Mouse (Mus musculus) heart, postnatal 25 days (tissue): ENCODE measurements at regions not wholly inside any gene's neighbourhood (a gene's known extent, or its start where the extent isn't known, plus 50 kb on each side); places are given as distances from the start of the nearest gene placed in this dataset.

Source experiments
- DNase-seq: peaks from one replicate; pipeline ENCODE4 v3.0.0; 2022; ENCODE audit warnings: low spot score
- intact Hi-C: fragments of 180-260 bp; cut with DNase I; formaldehyde crosslinking; loops from one replicate; pipeline ENCODE4 v1.15.1; 2025

DNA sequence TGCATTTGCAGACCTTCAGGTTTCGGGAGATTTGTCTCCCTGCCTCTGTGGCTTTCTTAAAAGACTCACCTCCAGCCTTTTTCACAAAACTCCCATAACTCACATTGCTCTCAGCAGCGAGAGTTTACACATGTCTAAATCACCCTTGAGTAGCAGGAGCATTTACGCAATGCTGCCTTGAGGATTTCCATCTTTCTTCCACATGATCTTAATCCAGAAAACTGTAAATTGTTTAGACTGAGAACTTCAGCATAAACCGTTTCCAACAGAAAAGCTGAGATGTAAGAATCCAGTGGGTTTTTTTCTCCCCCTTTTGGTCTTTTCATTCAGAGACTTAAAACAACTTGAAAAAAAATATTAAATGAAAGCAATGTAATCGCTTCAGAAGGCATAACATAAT is 336.5 kb downstream of the Efnb2 start:
- no peak for DNase-seq
- intact Hi-C loops: no loop called here

DNA sequence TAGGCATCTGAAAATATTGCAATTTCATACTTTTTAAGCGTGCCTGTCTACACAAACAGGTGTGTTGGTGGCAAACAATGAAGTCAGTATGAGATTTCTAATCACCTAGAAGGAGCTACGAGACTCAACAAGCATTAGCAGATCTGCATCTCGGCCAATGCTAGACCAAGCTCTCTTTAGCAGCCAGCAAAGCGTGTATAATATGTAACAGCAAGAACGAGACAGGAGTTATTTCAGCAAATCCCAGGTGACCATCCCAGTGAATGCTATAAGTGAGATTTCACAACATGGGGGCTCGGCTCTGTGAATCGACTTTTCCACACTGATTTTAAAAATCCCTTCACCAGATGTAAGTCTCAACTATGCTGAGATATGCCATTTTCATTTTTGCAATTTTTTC is 352.8 kb downstream of the Efnb2 start:
- no peak for DNase-seq
- intact Hi-C loops: no loop called here

DNA sequence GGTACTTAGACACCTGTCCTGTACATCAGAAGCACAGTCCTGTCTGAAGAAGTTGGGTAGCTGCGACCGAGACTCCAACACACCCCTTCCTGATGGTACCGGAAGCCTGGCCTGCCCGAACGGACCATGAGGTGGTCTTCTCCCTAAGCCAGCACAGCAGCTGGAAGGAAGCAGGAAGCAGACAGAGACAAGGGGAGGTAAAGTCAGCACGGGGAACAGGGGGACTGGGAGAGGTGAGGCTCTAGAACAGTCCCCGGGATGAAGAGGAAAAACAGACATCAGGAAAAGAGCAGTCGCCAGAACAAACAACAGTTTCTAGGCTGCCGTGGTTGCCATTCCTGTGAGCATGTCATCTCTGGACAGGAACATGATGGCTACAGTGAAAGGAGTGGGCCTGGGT is 353.6 kb downstream of the Efnb2 start:
- intact Hi-C loops: no loop called here
- no peak for DNase-seq

DNA sequence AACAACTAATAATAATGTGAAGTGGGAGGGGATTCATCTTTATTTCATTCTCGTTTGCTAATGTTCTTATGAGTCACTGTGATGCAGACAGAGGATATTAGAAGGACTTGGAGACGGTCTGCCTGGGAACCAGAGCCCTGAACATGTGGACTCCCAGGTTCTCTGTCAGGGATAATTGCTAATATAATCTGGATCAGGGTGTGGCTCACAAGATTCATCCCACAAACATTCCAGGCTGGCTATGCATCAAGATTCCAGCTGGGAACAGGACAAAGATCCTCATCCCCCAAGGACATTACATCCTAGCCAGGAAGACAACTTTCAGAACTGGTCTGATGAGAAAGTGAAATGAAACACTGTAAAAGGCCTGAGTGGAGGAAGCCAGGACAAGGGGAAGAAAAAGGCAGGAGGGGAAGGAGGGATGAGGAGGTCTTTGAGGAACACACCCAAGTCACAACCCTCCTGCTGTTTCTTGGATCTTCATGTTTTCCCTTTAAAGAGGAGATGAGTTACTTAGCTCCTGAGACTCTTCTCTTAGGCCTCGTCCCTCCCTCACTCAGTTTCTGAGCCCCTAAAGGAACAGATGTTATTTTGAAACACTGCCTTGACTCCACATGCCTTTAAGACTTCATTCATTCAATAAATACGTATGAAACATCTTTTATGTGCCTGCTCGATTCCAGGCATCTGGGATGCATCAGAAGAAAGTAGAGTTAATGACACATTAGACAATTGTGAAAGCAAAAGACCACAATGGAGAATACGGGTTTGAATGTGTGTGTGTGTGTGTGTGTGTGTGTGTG is 360.9 kb downstream of the Efnb2 start:
- intact Hi-C loops: no loop called here
- DNase-seq: no peak

DNA sequence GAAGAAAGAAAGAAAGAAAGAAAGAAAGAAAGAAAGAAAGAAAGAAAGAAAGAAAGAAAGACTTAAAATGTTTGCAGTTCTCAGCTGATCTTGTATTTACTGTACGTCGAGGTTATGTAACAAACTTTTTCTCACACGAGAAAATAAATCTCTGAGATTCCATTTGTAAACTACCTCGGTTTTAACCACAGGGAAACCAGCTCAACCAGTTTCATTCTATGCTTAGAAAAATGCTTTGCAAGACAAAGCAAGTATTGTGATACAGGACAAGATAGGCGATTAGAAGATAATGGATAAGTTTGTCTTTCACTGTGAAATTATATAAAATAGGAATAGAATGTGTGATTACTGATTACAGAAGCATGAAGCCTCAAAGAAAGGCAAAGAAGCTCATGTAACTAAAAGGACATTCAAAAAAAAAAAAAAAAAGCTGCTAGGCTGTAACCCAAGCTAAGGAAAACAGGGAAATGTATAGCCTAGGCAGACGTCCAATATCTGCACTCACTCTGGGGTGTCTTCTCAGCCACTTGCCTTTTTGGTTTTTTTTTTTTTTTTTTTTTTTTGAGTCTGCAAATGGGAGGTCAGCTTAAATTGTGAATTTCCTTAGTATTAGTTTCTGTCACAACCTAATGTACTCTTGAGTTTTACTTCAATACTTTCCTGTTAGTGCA is 368.3 kb downstream of the Efnb2 start:
- DNase-seq: no peak
- intact Hi-C loops: no loop called here

DNA sequence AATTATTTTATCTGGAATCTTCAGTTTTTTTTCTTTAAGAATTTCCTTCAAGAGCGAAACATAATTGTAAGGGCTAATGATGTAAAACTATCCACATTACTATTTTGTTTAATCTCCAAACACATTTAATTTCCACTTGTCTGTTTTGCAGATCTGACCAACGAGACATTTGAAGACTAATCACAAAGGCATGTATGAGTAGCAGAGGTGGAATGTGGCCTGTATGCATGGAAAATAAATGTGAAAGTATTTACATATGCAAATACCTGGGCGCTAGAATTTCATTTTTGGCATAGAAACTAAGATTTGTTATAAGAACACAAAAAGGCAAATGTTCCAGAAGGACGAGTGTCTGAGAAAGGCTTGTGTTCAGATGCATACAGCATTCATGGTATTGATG is 375.2 kb downstream of the Efnb2 start:
- DNase-seq: no peak
- intact Hi-C loops: no loop called here

DNA sequence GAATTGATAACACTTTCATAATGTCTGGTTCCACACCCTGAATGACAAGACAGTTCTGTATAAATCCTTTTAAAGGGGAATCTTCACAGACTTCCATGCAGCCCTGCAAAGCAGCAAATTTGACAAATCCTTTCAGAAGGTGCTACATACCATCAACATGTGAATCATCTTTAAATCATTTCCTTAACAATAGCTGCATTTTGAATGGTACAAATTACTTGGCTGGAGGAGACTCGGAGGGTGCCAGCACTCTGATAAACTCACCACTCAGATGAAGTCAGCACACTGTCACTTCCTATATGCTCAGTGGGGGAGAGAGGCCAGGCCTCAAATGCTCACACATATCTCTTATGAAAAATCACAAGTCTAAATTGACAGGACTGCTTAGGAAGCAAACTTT is 386.1 kb downstream of the Efnb2 start:
- intact Hi-C loops: no loop called here
- no peak for DNase-seq

DNA sequence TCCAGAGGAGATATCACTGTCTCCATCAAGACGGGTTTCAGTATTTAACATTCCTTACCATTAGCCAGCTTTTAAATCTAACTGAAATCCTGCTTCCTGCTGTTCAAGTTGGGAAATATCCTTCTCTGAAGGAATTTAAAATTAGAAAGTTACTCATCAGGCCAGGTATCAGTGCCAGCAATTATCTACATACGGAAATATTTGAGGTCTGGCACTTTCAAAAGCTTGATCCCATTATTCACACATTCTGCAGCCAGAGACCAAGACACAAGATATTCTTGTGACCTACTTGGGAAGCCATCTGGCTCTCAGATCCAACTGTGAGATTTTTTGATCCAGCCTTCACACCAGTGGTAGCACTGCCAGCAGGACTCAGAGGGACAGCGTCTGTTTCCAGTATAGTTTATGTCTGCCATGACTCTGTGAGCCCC is 386.8 kb downstream of the Efnb2 start:
- DNase-seq: no peak
- intact Hi-C loops: no loop called here

DNA sequence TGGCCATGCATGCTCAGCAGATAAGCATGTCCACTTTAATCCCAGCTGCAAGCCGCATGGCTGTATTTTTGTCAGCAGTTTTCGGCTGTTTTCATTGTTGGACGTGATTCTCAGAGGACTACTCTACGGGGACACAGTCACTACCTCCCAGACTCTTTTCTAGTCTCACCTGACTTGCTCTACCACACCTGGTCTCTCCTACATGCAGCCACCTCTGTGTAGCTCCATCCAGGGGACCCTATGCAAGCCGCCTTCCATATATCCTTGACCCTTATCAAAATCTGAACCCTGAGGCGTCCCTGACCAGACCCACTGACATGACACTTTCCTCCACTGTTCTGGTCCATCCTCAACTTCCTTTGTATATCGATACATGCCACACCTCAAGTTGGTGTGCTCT is 402.2 kb downstream of the Efnb2 start:
- no peak for DNase-seq
- intact Hi-C loops: no loop called here

DNA sequence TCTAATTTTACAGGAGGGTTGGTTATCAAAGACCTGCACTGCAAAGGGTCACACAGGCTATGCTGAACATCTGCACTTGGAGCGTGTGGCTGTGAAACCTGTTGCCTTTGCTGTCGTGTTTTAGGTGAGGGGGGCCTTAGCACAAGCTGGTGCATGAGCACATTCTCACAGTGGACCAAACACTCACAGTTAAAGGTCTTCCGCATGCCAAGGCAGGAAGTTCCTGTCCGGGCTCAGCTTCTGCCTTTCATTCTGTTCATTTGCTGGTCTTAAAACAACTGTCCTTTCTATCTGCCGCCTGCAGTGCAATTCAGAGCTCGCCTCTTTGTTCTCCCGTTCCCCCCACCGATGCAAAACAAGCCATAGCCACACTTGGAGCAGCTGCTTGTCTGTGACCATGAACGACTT is 402.8 kb downstream of the Efnb2 start:
- intact Hi-C loops: no loop called here
- no peak for DNase-seq

DNA sequence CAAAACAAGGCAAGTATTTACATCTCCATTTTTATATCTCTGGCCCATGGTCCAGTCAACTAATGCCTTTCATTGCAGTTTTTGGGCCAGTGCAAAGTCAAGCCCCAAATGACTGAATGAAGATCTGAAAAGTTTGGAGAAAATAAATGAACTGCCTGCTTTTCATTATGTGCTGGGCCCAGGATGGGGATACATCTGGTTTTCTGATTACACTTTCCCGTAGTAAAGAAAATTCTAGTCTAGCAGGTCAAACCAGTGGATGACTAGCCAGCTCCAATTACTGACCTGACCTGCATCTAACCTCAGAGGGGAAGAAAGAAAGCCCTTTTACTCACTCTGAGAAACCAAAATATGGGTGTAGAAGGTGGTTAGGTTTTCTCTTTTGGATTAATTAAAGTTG is 404.7 kb downstream of the Efnb2 start:
- DNase-seq: no peak
- intact Hi-C loops: no loop called here

DNA sequence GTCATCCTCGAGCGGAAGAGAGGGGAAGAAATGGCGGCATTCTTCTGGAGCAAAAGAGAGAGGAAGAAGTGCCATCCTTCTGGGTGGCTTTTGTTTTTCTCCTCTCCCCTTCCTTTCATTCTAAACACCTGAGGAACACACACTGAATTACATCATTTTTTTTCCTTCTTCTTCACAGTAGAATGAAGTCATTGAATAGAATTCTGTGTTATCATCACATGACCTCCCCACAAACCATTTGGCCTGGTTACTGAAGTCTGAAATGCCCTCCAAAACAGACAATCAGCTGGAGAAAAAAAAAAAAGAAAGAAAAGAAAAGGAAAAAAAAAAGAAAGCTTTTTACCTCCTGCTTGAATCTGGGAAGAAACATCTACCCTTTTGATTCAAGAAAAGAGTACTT is 406.6 kb downstream of the Efnb2 start:
- intact Hi-C loops: no loop called here
- no peak for DNase-seq

DNA sequence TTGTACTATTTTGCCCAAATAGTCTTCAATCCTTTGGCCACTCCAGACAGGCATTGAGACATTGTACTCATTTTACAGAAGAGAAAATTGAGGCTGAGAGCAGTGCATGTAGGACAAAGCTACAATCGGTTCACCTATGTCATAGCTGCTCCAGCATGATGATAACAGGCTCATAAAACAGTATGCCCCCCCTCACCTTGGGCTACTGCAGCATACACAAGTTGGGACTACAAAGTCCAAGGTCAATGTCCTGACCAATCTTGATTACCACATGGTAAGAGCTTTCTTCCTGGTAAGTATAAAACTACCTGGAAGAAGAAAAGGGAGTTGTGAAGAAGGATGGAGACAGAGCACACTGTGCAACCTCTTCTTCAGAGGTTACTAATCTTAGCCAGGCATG is 416.4 kb downstream of the Efnb2 start:
- intact Hi-C loops: no loop called here
- DNase-seq: no peak

DNA sequence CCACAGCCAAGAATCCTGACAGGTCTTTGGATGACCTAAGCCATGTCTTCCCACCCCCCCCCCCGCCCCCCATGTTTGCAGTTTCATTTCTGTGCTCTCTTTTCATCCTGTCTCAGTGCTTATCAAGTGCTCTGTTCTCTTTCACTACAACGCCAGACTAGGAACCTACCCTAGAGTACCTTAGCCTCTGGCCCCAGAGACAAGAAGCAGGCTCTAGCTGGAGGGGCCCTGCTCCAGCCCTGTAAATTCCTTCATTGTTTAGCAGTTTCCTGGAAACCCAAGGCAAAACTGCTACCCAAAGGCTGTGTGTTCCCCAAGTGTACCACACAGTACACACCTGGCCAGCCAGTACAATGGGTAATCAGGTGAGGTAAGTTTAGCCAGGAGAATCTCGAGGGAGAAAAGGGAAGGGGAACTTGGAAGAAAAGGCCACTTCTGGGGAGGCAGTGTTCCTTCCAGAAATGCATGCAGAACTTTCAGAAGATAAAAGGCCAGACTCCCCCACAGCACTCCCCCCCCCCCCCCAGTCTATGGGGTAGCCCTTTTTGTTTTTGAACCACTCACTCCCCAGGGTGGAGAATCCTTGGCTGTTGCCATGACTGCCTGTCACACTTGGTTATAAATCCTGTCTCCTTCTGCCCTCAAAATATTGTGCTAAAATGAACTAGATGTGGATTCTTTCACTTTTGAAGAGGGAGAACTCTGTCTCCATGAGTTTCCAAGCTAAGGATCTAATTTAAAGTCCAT is 419.1 kb downstream of the Efnb2 start:
- no peak for DNase-seq
- intact Hi-C loops: no loop called here

DNA sequence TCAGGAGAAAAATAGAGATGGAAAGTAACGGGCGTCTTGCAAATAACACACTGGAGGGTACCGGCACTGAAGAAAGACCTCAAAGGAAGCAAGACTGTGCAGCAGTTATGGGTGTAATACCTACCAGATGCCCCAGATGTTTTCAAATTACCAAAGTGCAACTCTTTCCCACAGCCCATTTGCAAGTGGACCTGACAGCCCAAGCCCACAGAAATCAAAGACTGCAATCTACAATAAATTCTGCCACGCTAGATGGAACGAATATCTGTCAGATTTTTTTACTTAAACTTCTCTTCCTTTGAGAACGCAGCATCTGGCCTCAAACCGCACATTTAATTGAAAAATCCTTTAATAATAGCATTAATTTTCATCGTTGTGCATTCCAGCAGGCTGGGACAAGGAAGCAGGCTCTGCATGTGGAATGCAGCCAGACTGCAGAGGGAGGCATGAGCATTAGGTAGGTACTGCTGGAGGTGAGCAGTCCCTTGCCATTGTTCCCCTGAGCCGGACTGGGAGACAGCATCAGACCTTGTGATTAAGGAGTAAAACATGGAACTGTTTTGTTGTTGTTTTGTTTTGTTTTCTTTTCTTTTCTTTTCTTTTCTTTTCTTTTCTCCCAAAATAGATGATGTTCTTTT is 419.9 kb downstream of the Efnb2 start:
- intact Hi-C loops: no loop called here
- no peak for DNase-seq

DNA sequence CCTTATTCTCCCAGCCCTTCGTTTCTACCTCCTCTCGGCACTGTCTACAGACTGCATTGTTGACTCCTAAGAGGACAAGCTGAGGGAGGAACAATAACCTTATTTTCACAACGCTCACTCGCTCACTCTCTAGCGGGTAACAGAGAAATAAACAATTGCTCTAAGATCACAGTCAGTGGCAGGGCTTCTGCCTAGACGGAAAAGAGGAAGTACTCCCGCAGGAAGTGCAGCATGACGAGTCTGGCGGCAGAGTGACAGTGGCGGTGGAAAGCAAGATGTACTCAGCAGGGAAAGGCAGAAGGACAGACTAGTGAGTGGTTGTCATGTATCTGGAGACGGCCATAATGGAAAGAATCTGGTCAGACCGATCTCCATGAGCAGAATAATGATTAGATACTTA is 421.6 kb downstream of the Efnb2 start:
- intact Hi-C loops: no loop called here
- DNase-seq: no peak

DNA sequence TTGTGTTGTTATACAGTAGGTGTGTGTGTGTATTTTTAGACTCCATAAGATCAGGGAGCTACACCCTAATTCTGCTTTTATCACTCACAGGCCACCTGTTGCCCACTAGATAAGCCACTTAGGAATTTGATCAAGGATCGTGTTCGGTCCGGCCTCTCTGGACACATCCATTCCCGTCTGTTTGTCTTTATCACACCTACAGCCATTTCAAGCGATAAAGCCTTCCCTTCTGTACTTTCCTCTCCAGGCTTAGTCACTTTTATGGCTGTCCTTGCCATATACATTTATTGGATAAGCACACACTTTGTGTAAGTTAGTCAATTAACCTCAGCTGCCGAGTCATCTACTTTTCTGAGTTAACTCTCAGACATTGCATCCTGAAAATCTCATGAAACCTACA is 423.0 kb downstream of the Efnb2 start:
- DNase-seq: no peak
- intact Hi-C loops: no loop called here

DNA sequence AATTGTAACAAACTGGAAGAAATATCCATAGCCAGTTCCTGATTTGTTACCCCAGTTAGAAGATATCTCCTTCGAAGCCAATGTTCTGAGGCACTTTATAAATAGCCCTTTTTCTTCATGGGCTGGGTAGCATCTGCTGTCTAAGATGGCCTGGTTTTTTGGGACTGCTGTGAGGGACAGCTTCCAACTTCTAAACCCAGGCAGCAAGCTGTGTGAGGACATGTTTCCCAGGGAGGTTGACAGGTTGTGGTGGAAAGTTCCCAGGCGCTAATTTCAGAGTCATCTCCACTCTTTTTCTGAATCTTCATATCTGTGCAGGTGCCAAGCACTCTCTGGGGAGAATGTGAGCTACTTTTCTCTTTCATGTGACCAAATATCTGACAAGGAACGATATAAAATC is 427.4 kb downstream of the Efnb2 start:
- intact Hi-C loops: no loop called here

DNA sequence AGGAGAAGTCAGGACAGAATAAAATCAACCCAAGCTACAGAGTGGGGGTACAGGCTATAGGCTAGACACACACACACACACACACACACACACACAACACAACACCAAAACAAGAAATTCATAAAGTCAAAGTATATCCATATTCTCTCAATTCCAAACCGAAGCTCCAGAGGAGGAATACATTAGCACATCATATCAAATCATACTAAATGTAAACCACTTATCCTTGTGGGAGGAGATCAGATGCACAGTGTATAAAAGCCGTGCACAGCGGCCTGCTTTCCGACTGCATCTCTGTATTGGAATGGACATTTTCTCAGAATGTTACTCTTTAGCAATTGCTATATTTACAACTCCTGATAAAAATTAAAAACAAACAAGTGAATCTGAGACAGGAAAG is 427.9 kb downstream of the Efnb2 start:
- DNase-seq: no peak
- intact Hi-C loops: no loop called here

More for the DNA sequence above, 427.4 kb downstream of the Efnb2 start:
- DNase-seq: no peak

DNA sequence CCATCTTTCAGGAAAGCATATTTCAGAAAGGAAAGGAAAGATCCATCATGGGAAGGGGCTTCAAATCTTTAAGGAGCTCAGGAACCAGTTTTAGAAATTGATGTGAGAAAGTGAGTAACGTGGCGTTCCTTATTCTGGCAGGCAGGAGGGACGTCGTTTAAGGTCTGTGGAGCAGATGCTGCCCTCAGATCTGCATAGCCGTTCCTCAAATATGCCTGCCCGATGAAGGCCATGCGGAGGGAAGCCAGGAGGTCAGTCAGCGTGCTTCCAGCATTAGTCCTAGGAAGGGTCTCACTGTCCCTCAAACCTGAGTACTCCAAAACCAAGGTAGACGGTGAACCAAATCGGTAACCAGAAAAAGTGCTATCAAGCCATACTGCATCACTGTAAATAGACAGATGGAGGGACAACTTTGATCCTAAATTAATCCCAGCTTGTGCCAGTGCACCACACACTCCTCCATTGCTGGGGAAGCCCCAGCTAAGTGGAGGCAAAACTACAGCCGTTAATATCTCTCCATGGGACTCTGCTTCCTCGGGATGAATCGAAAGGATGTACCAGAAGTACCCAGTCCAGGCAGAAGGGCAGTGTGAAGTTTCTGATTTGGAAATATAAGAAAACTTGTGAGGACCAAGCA is 428.9 kb downstream of the Efnb2 start:
- intact Hi-C loops: no loop called here
- DNase-seq: no peak
